Mouse (Mus musculus) lung, embryonic 16.5 days (tissue): Measurements from ENCODE around the gene Znfx1. TPM values are rescaled to one million over a fixed set of nuclear protein-coding genes. Genes with fewer than 3 reads are reported as not detected.

ENCODE experiments used
- ATAC-seq: fragments of 200-750 bp; cut with Nextera tagmentation; 2 replicates; pipeline ENCODE4 v1.8.0; 2017; ENCODE audit warnings: low read depth, mild to moderate bottlenecking, moderate library complexity
- H3K27ac ChIP-seq: fragments of 300-500 bp; sonication (generic); 2 replicates; pipeline ENCODE4 v1.5.1; 2014; ENCODE audit warnings: mild to moderate bottlenecking, control low read depth, low read length
- H3K27me3 ChIP-seq: fragments of 300-500 bp; sonication (generic); 2 replicates; pipeline ENCODE4 v1.6.1; 2014; ENCODE audit warnings: low read depth, low read length, mixed read lengths; ENCODE audit not compliant: control insufficient read depth, insufficient read depth
- H3K36me3 ChIP-seq: fragments of 300-500 bp; sonication (generic); 2 replicates; pipeline ENCODE4 v1.6.1; 2014; ENCODE audit warnings: low read length; ENCODE audit not compliant: control insufficient read depth, insufficient read depth
- H3K4me1 ChIP-seq: fragments of 300-500 bp; sonication (generic); replicated peaks from 2 replicates; pipeline ENCODE4 v1.6.1; 2014; ENCODE audit warnings: low read length, mixed read lengths; ENCODE audit not compliant: control insufficient read depth, insufficient read depth
- H3K4me2 ChIP-seq: fragments of 300-500 bp; sonication (generic); 2 replicates; pipeline ENCODE4 v1.6.1; 2014; ENCODE audit warnings: low read depth, low read length, control low read depth
- H3K4me3 ChIP-seq: fragments of 300-500 bp; sonication (generic); 2 replicates; pipeline ENCODE4 v1.5.1; 2014; ENCODE audit warnings: mild to moderate bottlenecking, low read length, control low read depth
- H3K9ac ChIP-seq: fragments of 300-500 bp; sonication (generic); 2 replicates; pipeline ENCODE4 v1.6.1; 2014; ENCODE audit warnings: low read length, control low read depth
- H3K9me3 ChIP-seq: fragments of 300-500 bp; sonication (generic); 2 replicates; pipeline ENCODE4 v1.6.1; 2016; ENCODE audit warnings: low read length; ENCODE audit not compliant: control insufficient read depth
- WGBS: fragments of 180-500 bp; shearing (Covaris S2); extraction: QIAGEN DNeasy Blood & Tissue Kit; methylation state at CpG from one replicate; pipeline ENCODE4 v1.1.7; 2014; 5-methylcytosine and 5-hydroxymethylcytosine counted together
- polyA plus RNA-seq: library from polyadenylated mRNA; unstranded; fragments of >200 nt; fragmentation: Nextera tagmentation; extraction: Ambion mirVana; gene quantifications from 2 replicates; pipeline ENCODE4 v1.2.1, GENCODE M21; 2015

Znfx1 gene
- polyA plus RNA-seq, 1 experiment from 2014 or later, result 8.9 TPM

- 50% methylated on average over 3 of the region's 3 CpGs for WGBS
- Histone ChIP-seq H3K27ac (no peak overlapping the region), H3K9ac (no peak overlapping the region; the same call in 1 of the 2 replicates), H3K9me3 (no peaks in the 10 kb centered on the region), H3K4me2 (no peak overlapping the region), H3K4me1 (peaks cover 29% of the 10 kb centered on the region), H3K36me3 (peaks cover 19% of the 10 kb centered on the region; the same call in 1 of the 2 replicates), H3K4me3 (no peak overlapping the region), H3K27me3 (no peaks in the 10 kb centered on the region)
- ATAC-seq, result no peak
These were observed 4.6 kb downstream of the Znfx1 start for GRCm38 (mm10) chr2:167058201-167058600.

DNA sequence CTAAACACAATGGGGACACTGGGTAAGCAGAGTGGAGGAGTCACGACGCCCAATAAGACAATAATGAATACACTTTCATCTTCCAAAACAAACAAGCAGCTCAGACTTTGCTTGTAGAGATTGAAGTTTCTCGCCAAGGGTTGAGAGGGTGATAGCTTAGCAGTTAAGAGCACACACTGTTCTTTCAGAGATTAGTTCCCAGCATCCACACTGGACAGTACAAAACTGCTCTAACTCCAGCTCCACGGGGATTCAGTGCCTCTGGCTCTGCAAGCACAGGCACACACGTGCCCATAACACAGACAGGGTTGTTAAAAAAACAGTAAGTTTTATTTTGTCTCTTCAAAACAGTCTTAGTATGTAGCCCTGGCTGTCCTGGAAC, 5.9 kb downstream of the Znfx1 start:
- Histone ChIP-seq H3K36me3 (peaks cover 21% of the 10 kb centered on the region; the same call in 1 of the 2 replicates), H3K27ac (no peak overlapping the region), H3K27me3 (no peaks in the 10 kb centered on the region), H3K4me3 (no peak overlapping the region), H3K9me3 (no peaks in the 10 kb centered on the region), H3K4me2 (no peak overlapping the region), H3K9ac (no peak overlapping the region), H3K4me1 (peaks cover 29% of the 10 kb centered on the region)
- no peak for ATAC-seq
- 78% methylated on average over 5 of the region's 5 CpGs for WGBS

- H3K27me3 ChIP-seq, result no peaks in the 10 kb centered on the region
- no peak overlapping the region for H3K4me3 ChIP-seq
- no peak overlapping the region for H3K4me2 ChIP-seq
- 94% methylated on average over 15 of the region's 15 CpGs for WGBS
- peaks cover 21% of the 10 kb centered on the region; the same call in 1 of the 2 replicates for H3K36me3 ChIP-seq
- no peak overlapping the region for H3K9ac ChIP-seq
- H3K4me1 ChIP-seq, result peaks cover 24% of the 10 kb centered on the region
- H3K27ac ChIP-seq, result no peak overlapping the region
- ATAC-seq, result no peak
- H3K9me3 ChIP-seq, result no peaks in the 10 kb centered on the region
These were observed 6.4 kb downstream of the Znfx1 start for GRCm38 (mm10) chr2:167056210-167056941.

- no peak overlapping the region; the same call in 1 of the 2 replicates for H3K27ac ChIP-seq
- no peaks in the 10 kb centered on the region for H3K27me3 ChIP-seq
- 57% methylated on average over 15 of the region's 15 CpGs for WGBS
- H3K4me2 ChIP-seq, result no peak overlapping the region
- H3K9ac ChIP-seq, result no peak overlapping the region
- peak; percentile 78 for ATAC-seq
- peaks cover 21% of the 10 kb centered on the region; the same call in 1 of the 2 replicates for H3K36me3 ChIP-seq
- H3K4me1 ChIP-seq, result peaks cover 16% of the 10 kb centered on the region
- no peaks in the 10 kb centered on the region for H3K9me3 ChIP-seq
- H3K4me3 ChIP-seq, result no peak overlapping the region
These were observed 7.4 kb downstream of the Znfx1 start for GRCm38 (mm10) chr2:167055386-167055785.

GRCm38 (mm10) chr2:167053127-167053844, 9.5 kb downstream of the Znfx1 start:
- no peaks in the 10 kb centered on the region for H3K9me3 ChIP-seq
- H3K9ac ChIP-seq, result no peak overlapping the region
- no peak overlapping the region for H3K4me3 ChIP-seq
- H3K27ac ChIP-seq, result no peak overlapping the region
- no peak for ATAC-seq
- WGBS, result 68% methylated on average over 9 of the region's 9 CpGs
- peaks cover 8% of the 10 kb centered on the region for H3K4me1 ChIP-seq
- no peak overlapping the region for H3K4me2 ChIP-seq
- peaks cover 32% of the 10 kb centered on the region for H3K36me3 ChIP-seq
- no peaks in the 10 kb centered on the region for H3K27me3 ChIP-seq

DNA sequence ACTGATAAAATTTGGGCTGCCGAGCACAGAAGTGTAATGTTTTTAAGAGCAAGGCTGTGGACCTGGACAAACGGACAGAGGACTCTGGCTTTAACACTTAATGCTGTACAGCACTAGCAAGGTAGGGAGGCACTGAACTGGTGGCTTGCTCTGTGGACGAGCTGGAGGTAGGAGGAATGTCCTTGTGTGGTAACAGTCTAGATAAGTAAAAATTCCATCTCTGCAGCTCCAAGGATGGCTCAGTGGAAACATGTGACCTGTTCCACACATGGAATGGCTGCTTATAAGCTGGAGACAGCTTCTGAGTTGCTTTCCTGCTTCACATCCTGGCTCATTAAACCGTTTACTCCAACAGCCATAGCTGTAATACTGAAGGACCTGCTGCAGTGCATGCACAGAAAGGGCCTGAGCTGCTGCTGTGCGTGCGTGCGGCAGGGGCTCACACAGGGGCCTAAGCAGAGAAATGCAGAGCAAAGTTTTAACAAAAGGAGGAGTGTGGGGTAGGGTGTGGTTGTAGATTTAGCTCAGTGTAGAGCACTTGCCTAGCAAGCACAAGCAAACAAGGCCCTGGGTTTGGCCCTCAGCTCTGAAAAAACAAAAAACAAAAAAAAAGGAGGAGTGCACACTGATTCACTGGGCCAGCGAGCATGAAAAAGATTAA, 14.0 kb downstream of the Znfx1 start:
- H3K4me3 ChIP-seq, result no peak overlapping the region
- no peak overlapping the region for H3K27ac ChIP-seq
- no peaks in the 10 kb centered on the region for H3K27me3 ChIP-seq
- no peak overlapping the region for H3K4me2 ChIP-seq
- no peaks in the 10 kb centered on the region for H3K4me1 ChIP-seq
- H3K9ac ChIP-seq, result no peak overlapping the region
- peaks cover 30% of the 10 kb centered on the region for H3K36me3 ChIP-seq
- H3K9me3 ChIP-seq, result no peaks in the 10 kb centered on the region
- no peak for ATAC-seq
- 82% methylated on average over 8 of the region's 8 CpGs for WGBS

DNA sequence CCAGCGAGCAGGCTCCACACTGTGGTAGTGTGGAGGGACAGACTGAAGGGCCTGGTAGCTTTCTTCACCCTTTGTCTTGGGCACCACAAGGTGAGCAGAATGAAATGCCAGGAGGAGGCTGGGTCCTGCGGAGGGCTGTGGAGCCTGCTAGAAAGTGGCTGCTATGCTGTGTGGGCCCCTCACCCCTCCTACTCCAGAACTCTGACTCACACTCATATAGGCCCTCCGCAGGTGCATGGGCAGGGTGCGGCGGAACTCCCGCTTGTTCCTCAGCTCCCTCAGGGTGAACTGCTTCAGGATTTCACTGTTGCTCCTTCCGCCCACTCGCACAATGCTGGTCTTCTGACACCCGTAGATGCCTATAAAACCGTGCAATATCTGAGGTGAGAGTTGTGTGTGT, 14.6 kb downstream of the Znfx1 start:
- H3K27me3 ChIP-seq, result no peaks in the 10 kb centered on the region
- no peak overlapping the region for H3K4me3 ChIP-seq
- ATAC-seq, result no peak
- 93% methylated on average over 10 of the region's 10 CpGs for WGBS
- H3K9ac ChIP-seq, result no peak overlapping the region
- H3K27ac ChIP-seq, result no peak overlapping the region
- H3K9me3 ChIP-seq, result no peaks in the 10 kb centered on the region
- no peak overlapping the region for H3K4me2 ChIP-seq
- H3K36me3 ChIP-seq, result peaks cover 32% of the 10 kb centered on the region
- no peaks in the 10 kb centered on the region for H3K4me1 ChIP-seq

DNA sequence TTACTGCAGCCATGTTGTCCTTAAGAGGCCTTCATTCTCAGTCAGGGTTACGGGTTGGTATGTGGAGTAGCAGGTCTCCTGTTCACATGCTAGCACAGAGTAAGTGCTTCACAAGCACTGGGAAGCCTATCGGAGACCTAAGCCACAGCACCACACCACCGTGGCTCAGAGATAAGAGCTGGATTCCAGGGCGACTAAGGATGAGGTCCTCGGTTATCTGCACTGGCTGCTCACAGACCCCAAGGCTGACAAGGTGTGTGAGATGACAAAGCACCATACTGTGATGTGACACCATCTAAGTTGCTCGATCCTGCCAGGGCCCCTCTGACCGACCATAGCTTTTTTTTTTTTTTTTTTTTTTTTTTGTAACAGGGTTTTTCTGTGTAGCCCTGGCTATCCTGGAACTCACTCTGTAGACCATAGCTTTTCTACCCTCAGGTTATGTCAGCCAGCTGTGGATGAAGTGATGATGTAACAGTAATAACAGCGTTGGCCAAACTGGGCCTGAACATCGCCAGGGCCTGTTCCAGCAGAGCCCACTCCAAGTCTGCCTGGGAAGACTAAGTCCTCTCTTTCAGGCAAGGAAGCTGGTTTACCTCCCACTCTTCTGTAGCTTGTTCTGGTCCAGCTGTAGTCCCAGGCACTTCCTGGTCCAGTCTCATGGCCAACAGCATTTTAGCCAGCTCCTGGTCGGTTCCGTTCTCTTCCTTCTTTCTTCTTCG, 19.3 kb downstream of the Znfx1 start:
- Histone ChIP-seq H3K4me2 (no peak overlapping the region), H3K9me3 (no peaks in the 10 kb centered on the region), H3K9ac (no peak overlapping the region), H3K27ac (no peak overlapping the region), H3K4me1 (no peaks in the 10 kb centered on the region), H3K4me3 (no peak overlapping the region), H3K36me3 (peaks cover 42% of the 10 kb centered on the region), H3K27me3 (no peaks in the 10 kb centered on the region)
- ATAC-seq, result no peak; the same call in 1 of the 2 replicates
- 82% methylated on average over 12 of the region's 12 CpGs for WGBS

DNA sequence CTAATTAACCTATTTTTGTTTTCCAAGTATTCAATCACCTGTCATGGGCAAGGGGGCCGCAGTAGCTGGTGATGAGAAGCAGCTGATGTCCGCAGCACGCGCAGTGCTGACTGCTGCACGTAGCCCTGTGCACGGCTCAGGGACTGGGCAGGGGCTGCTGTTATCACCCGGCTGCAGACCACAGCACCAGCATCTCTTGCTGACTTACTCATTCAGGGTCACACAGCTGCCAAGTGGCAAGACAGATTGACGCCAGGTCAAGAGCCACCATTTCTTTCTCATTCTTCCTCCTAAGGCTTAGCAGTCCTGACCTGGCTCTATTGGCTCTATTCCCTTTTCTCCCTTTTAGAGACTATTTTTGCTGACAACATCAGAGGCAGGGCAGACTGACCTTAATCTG, 23.4 kb downstream of the Znfx1 start:
- Histone ChIP-seq H3K4me1 (no peaks in the 10 kb centered on the region), H3K9ac (no peak overlapping the region), H3K4me2 (no peak overlapping the region), H3K4me3 (no peak overlapping the region), H3K27ac (no peak overlapping the region), H3K27me3 (no peaks in the 10 kb centered on the region), H3K36me3 (peaks cover 48% of the 10 kb centered on the region), H3K9me3 (no peaks in the 10 kb centered on the region)
- WGBS, result 54% methylated on average over 8 of the region's 8 CpGs
- no peak for ATAC-seq
